Mouse (Mus musculus) heart, postnatal 4 days (tissue): Measurements from ENCODE around the gene Cry2. TPM values are rescaled to one million over a fixed set of nuclear protein-coding genes. Genes with fewer than 3 reads are reported as not detected.

ENCODE experiments used
- DNase-seq: peaks from one replicate; pipeline ENCODE4 v3.0.0; 2021
- total RNA-seq, 2 experiments: library from RNA; stranded (reverse); gene quantifications; 2 replicates each; pipeline ENCODE4 v1.2.3; 2021

The Cry2 gene
- total RNA-seq, 2 experiments from 2014 or later: 28.5 TPM

DNA sequence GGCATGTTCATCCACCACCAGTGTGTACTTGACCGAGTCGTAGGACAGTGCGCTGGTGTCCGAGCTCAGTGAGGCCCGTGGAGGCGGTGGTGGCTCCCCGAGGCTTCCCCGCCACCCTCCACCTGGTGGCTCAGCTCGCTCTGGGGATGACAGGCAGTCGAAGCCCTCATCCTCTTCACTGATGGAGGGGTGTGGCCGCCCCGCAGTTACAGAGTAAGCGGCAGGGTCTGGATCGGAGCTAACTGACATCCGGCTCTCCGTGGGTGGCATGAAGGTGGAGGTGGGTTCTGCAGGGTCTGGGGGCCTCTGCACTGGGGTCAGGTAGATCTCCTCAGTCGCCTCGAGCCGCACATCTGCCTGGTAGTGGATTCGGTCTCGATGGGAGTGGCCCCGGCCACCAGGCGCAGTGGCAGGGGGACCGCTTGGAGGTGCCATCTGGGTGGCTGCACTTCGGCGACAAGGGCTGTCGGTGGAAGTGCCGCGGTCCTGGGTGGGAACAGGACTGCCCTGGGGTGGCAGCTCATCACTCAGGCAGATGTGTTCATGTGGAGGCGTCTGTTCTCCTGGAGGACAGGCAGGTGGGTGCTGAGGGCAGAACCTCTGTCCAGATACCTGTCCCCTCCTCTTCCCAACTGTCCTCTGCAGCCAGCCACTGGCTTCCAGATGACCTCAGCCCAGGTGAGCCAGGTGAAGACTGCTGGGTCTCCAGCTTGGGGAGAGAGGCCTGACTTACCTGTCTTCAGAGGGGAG lies 46.8 kb downstream of the Cry2 start:
- DNase-seq: no peak

DNA sequence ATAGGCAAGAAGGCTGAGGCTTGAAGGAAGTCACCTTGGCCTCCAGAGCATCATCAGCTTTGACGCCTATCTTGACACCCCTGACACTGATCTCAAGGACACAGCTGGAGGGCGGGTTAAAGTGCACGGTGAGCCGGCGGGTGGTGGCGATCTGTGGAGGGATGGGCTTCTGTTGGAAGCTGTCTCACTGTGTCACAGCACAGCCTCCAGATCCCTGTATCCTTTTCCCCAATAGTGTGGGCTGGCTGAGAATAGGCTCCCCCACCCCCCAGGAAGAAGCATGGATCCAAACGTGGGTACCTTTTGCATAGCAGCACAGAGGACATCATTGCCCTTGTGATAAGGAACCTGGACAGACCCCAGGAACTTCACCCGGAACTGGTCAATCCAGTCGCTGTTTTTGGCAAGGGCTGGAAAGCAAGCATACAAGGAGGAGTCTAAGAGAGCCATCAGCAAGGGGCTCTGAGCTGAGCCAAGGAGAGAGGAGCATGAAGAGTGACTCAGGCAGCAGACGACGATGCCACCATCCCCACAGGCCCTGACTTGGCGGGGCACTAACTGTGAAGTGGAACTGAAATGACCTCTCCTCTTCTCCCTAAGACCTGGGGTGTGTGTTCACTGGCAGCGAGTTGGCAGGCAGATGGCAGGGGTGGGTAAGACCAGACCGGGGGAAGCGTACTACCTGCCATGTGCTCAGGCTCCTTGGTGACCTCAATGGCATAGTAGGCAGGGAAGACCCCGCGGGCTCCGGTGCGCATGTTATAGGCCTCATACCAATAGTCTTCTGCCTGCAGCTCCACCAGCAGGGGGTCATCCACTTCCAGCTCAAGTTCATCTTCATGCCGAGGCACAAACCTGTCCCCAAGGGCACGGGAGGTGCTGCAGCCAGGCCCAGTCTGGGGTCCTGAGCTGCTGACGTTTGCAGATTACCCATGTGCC lies 48.5 kb downstream of the Cry2 start:
- no peak for DNase-seq

DNA sequence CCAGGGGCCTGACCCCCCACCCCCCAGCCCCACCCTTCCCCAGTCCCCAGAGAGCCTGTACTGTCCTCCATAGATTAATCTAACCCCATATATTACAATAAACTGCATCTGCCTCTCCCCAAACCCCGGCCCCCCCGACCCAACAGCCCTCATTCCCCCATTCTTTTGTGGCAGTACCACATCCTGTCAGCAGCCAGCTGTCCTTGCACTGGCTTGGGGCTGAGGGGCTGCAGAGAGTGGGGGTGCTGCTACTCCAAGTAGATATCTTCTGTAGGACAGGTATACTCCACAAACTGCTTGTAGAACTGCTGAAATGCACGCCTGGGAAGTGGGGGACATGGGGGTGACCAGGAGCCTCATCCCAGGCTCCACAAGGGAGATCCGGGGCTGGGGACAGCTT lies 49.7 kb downstream of the Cry2 start:
- DNase-seq: no peak

DNA sequence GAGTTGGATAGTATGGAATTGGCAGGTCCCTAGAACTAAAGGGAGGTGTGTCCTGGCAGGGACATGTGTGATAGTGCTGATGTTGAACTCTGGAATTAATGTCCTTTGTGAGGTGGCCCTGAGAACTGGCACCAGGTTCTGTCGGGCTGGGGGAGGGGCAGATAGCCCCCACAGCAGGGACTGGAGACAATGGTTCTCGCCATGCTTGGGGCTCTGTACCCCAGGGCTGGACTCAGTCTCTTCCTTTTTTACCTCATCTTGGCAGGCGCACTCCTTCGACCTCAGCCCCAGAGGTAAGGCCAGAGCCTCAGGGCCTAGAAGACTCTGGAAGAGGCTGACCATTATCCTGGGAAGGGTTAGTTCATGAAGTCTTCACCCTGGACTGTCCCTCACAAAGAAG lies 51.1 kb downstream of the Cry2 start:
- no peak for DNase-seq

DNA sequence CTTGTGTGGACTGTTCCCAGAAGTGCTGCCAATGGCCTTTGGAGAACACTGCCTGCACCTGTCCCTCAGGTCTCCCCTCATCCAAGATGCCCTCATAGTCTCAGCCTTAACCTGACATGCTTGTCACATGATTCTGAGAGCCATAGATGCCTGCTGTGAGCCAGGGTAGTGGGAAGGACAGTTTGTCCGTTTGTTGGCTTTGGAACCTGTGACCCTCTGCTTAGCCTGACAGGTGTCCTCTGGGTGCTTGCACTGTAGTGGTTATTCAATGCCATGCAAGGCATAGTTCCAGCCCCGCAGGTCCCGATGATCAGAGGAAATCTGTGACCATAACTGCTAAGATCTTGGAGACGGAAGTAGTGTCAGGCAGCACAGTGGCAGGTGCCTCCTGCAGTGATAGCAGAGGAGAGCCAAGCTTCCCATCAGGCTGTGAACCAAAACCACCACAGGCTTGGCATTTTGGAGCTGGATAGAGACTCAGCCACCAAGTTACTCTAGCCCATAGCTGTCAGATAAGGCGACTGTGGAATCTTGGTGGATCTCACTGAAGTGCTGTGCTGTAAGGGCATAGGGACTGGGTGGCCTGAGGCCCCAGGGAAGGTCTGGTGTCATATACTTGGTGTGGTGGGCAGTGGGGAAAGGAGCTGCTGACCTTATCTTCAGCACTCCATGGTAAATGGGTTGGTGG lies 51.8 kb downstream of the Cry2 start, which contains the start of gene 1700029I15Rik:
TSS of gene 1700029I15Rik (plus strand) at position 638 of the 688 bp plus-strand sequence.
- no peak for DNase-seq

DNA sequence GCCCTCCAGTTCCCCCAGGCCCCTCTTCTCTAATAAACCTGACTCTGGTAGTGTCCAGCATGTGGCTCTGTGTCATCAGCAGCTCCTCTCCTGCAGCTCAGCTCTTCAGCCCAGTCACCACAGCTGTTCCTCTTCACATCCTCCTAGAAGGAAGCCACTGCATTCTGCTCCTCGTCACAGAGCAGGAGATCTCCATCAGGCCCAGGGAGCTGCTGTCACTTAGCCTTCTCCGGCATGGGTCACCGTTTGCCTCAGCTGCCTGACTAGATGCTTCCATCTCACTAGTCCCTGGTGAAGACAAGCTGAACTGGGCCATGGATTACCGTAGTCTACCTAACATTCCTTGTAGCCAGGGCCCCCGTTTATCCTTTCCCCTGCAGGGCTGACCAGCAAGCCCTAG lies 52.7 kb downstream of the Cry2 start:
- DNase-seq: no peak

DNA sequence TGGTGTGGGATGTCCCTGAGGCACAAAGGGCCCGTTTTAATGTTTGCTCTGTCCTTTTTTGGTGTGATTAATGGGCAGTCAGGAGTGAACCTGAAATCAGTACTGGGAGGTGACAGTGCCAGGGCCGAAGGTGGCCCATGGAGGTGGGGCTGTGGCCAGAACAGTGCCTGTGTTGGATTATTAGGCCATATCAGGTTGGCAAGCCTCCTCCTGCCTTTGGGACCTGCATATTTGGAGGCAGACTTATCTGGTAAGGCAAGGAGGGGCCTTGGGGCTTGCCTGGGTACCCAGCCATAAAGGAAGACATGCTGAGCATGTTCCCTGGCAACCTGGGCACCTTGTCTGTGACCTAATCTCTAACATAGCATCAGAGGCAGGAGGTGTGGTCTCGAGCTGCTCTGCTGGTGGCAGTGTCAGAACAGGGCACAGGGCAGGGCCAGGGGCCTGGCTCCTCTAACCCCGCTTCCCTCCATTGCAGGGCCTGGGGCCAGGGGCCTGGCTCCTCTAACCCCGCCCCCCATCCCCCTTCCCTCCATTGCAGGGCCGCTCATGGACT lies 53.3 kb downstream of the Cry2 start:
- no peak for DNase-seq

DNA sequence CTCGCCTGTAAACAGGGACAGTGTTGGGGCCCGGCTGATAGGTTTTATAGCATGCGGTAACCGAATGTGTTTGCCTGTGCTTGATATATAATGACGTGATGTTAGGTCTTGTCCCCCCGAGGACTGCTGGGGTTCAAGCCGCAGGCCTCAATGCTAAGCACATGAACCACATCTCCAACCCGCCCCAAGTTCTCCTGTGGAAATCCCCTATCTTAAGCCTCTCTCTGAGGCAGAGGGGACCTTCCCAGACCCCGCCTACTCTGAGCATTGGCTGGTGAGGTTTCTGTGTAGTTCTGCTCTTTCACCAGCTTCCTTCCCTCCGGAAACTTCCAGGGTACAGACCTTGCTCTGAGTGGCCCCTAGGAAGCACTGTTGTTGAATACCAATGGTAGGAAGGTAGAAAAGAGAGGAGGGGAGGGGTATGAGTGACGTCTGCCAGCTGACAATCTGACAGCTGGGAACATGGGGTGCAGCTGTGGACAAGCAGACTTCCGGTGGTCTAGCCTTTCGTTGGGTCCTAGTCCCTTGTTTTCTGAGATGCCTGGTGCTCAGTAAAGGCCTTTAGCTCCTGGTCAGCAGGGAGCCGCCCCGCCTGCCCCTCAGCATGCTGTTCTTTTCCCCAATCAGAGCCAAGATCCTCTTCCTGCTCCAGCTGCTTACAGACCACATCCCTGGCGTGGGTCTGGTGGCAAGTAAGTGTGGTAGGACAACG lies 53.9 kb downstream of the Cry2 start:
- DNase-seq: no peak

DNA sequence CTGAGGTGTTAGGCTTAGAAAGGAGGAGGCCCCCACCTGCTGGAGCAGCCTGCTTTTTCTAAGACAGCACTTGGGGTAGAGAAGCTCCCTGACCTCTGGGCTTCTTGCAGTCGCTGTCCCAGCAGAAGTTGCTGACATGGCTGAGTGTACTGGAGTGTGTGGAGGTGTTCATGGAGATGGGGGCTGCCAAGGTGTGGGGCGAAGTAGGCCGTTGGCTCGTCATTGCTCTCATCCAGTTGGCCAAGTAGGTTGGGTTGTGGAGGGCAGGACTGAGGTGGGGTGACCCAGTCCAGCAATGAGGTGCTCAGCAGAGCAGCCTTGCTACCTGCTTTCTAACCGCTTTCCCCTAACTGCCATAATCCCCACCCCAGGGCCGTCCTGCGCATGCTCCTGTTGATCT lies 56.5 kb downstream of the Cry2 start:
- DNase-seq: no peak

DNA sequence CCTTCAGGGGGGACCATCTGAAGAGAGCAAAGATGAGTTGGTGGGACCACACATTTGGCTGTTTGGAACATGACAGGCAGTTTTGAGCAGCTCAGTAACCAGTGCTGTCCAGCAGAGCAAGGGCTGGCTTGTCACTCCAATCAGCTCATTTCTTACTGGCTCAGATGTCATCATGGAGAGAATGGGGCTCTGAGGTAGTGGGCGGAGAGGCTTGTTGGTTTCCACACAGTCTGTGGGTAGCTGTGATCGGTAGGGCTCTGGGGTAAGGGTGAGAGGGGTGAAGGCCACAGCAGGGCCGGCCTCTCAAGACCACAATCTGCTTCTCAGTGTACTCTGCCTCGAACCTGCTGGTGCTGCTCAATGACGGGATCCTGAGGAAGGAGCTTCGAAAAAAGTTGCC lies 57.5 kb downstream of the Cry2 start:
- DNase-seq: no peak

DNA sequence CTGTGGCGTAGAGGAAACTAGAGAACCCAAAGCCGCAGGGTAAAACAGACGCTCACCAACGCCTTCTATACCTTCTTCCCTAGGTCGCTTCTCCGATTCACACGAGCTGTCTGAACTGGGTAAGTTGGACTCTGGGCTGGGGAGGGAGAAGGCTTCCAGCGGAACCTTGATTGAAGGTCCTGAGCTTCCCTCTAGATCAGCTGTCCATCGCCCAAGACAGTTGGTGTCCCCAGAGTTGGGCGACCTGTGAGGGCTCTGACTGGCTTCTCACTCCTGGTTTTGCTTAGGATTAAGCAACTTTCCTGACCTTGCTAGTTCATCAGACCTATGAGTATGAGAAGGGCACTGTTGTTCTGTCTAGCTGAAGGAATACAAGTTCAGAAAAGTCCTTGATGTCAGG lies 58.1 kb downstream of the Cry2 start:
- DNase-seq: no peak

DNA sequence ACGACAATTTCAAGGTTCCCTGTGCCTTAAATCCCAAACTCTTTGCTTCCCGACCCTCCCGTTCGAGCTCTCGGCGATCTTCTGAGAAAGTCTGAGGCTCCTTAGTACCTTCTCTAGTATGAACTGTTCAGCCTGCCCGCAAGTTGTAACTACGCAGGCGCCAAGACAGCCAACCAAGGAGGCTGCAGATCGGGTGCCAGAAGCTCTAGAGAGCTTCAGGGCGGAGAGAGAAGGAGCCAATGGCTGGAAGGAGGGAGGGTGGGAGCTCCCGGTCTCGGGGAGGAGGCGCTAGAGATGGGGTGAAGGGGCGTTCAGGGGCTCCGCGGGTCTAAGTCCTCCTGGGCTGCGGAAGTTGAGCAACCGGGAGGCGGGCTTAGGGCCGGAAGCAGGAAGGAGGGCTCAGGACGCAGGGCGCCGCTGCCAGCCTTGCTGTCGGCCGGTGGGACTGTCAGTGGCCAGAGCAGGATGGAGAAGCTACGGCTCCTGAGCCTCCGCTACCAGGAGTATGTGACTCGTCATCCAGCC lies 58.7 kb downstream of the Cry2 start:
- peak; percentile 96 for DNase-seq

DNA sequence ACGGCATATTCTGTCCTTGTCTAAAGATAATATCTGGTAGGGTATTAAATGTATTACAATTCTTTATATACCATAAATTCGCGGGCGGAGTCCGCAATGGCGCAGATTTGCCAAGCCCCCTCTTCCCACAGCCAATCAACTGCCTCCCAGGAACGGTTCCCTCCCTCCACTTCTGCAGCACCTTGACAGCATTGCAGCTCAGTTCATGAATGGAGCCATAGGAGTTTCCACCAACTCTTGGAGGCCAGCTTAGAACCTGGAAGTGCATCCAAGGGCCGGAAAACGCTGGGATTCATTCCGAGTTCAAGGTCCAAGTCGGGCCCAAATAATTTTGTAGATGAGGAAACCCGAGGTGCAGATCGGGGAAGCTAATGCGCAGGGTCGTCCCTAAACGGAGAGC lies 59.3 kb downstream of the Cry2 start, which contains the start of the genes Pex16 and Large2:
TSS of gene Pex16 (plus strand) at position 163 of the 400 bp plus-strand sequence.
TSS of gene Large2 (minus strand) at position 356 of the 400 bp plus-strand sequence.
- peak; percentile 52 for DNase-seq

DNA sequence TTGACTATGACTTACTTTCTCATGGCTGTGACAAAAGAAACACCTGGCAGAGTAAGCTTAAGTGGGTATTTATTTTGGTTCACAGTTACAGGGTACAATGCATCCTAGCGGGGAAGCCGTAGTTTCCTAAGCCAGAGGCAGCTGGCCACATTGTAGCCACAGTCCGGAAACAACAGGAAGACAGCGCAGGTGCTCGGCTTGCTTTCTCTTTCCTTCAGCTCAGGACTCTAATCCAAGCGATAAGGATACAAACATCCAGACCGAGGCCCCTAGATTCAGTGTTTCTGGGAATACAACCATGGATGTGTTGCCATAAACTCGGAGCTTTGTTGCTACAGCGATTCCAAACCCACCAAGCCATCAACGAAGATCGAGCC lies 60.4 kb downstream of the Cry2 start:
- no peak for DNase-seq

DNA sequence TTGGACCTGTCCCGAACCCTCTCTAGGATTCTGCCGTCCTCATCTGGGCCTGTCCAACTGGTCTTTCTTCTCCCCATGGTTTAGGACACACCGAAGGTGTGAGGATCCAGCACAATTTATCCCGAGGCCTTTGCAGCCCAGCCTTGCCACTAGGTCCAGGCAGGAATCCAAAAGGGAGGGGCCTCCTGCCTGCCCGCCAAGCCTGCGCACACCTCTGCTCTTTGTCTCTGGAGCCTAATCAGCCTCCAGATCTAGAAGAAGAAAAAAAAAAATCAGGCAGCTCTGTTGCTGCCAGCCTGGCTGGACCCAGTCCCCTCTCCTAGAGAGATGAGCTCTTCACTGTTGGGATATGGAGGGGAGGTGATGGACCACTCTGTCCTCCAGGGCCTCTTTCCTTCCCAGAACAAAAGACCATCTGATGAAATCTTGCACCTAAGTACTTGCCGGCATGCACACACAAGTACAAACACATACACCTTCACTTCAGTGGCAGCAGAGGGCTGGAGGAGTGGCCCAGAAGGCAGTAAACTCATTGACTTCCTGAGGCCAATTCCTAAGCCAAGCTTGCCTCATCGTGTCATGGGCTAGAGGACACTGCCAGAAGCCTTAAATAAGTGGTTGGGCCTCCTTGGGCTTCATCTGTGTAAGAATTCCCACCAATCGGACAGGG lies 60.9 kb downstream of the Cry2 start:
- DNase-seq: no peak

DNA sequence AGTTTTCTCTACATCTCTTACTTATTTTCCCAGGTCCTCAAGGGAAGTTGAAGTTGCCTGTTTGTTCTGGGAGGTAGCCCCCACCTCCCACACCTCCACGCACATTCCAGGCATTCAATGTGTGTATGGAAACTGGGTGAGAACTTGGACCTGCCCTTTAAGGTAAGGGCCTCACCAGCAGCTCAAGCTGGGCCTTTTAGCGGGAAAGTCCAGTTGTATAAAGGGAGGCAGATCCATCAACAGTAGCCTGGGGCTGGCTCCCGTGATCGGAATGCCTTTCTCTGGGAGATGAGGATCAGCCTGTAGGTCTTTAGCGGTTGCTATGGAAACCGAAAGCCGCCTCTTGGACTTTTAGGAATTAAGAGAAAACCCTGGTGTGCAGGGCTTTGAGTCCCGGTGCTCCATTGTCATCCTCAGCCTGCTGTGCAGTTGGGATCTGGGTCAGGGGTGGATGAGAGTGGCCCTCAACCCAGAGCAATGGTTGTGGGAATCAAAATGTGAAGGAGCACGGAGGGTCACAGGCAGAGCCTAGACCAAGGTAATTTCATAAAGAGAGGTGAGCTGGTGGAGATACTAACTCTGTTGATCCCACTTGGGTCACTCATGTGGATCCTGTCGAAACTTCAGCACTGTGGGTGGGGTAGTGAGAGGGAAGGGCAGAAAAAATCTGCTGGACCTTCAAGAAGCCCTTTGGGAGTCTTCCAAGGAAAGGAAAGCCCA lies 61.7 kb downstream of the Cry2 start:
- DNase-seq: no peak

DNA sequence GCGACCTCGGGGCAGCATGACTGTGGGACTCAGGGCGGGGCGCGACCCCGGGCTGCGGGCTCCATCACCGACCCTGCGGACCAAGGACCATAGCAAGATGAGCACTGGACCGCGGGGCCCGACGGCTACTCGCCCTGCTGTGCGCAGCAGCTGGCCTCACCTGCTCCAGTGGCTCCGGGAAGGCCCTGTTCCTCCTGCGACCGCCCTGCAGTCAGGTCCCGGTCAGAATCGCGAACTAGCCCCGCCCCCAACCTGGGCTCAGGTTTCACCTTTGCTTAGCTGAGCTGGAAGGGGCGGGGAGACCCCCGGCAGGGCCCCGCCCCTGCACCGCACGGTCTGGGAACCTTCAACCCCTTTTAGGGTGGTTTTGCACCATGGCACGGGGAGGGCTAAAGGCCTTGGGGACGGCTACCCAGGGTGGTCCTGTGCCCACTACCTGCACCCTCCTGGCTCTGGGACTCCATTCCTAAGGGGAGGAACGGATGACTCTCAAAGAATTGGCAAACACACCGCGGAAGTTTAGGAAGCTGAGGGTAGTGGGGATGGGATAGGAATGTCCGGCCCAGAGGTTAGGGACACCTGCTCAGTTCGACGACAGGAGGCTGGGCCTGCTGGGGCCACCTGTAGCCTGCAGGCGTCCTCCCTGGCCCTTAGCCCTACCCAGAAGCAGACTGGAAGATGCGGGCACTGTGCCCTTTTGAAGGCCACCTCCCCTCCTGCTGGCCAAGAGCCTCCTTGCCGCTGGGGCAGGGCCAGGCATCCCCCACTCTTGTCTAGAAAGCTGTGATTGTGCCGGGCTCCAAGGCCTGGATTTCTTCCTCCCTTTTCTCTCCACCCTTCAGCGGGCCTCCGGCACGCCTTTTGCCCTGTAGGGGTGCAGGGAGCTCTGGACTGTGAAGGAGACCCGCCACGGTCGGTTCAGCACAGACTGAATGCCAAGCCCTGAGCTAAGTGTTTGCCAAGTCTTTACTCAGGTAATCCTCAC lies 62.7 kb downstream of the Cry2 start:
- peak; percentile 43 for DNase-seq

DNA sequence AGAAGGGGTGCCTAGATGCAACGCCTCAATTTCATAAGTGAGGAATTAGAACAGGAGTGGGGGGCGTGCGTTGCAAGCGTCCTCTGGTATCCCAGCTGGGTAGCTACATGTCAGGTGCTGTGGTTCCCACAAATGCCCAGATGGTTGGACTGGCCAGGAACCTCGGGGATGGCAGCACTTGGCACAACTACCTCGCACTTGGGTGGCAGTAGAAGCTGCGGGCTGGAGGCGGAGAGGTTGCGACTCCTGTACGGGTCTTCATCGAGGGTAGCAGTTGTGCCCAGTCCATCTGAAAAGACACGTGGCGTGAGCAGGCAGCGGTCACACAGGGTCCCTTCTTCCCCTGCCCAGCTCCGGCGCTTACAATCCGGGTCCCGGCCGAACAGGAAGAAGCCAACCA lies 63.5 kb downstream of the Cry2 start:
- no peak for DNase-seq

DNA sequence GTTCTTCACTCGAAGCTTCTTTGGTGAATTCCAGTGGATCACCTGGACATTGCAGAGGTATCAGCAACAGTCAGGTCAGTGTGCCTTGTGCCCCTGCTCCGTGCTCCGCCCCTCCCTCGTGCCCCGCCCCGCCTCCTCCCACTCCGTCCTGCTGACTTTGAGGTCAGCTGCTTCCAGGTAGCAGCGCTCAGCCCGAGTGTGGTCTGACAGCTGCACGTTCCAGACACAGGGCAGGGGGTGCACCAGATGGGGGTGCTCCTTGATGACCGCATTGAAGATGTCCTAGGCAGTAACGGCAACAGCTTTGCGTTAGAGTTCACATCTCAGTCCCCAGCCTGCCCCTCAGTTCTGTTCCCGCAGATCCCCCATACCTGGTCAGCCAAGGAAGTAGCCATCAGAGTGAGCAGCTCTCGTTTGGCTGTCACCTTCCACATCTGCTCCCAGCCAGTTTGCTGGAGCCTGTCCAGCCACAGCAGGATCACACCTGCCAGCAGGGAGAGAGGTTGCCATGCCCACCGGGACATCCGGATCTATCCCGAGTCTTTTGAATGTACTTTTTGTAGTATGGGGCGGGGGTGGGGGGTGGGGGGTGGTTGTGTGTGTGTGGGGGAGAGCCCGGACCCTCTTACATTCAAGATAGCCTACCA lies 66.3 kb downstream of the Cry2 start:
- DNase-seq: no peak
